Mouse (Mus musculus): ENCODE results near the gene Rragc. TPM values are rescaled to one million over a fixed set of nuclear protein-coding genes. Genes with fewer than 3 reads are reported as not detected.
A peak's percentile ranks its signal among the peaks of the same experiment; 100 is the strongest.

The Rragc gene
- polyA plus RNA-seq (2016; fragmentation: Nextera tagmentation; extraction: Ambion mirVana), result 38.4 and 38.8 TPM in 2 replicates

GRCm38 (mm10) chr4:123916748-123917547 is at the start of gene Rragc:
Gene Rragc, plus strand, starts transcription at chr4:123917446.
- peak within 1 kb of the TSS; percentile 91 for H3K27ac ChIP-seq
- WGBS (ENCODE audit: insufficient replicate concordance), result under 1% methylated on average over 49 of the region's 49 CpGs
- H3K4me1 ChIP-seq, result peaks cover 27% of the 10 kb centered on the region
- peak within 1 kb of the TSS; percentile 95 for H3K9ac ChIP-seq
- peak within 1 kb of the TSS; percentile 97 for H3K4me3 ChIP-seq
- peak; percentile 98 for ATAC-seq
- peaks cover 37% of the 10 kb centered on the region for H3K36me3 ChIP-seq
- H3K4me2 ChIP-seq, result peak within 1 kb of the TSS; percentile 94
- no peaks in the 10 kb centered on the region for H3K27me3 ChIP-seq (replicated peaks)
- no peaks in the 10 kb centered on the region for H3K9me3 ChIP-seq (replicated peaks)

DNA sequence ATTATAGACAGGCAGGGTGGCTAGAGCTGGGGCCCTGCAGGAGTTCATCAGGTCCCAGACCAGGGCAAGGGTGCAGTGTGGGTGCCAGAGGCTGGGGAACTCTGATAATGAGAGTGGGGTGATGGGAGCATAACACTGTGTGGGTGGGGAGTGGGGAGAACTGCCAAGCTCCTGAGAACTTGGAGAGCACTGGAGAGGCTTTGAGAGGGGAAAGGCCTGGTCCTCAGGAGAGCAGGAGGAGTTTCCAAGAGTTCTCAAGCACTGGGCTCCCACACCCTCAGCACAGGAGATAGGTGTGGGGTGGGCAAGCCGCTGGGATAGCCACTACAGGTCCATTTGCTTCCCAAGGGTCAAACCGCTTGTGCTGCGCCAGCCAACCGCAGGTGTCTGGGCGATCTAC is 23.5 kb upstream of the Rragc start:
- Histone ChIP-seq H3K27ac (no peak overlapping the region), H3K27me3 (replicated peaks) (no peaks in the 10 kb centered on the region; the same call in 1 of the 2 replicates), H3K36me3 (no peaks in the 10 kb centered on the region), H3K9ac (no peak overlapping the region), H3K4me2 (no peak overlapping the region), H3K9me3 (replicated peaks) (no peaks in the 10 kb centered on the region), H3K4me1 (no peaks in the 10 kb centered on the region), H3K4me3 (no peak overlapping the region)
- ATAC-seq, result no peak
- 64% methylated on average over 5 of the region's 5 CpGs for WGBS (ENCODE audit: insufficient replicate concordance)

DNA sequence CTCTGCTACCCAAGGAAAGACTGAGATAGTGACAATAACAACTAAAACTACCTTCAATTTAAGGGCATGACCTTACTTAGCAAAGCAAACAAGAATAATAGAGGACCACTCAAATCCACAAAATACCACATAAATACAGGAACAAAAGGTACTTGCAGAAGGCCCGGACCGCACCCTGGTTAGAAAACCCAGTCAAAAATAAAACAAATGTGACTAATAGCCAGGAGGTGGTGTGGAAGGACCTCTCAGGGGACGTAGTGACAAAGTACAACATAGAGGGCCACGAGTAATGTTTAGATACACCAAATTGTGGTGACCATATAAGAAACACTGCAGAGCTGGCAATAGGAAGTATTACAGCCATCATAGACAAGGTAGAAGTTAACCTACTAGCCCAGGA is 23.0 kb upstream of the Rragc start:
- H3K36me3 ChIP-seq, result no peaks in the 10 kb centered on the region
- 63% methylated on average over 4 of the region's 4 CpGs for WGBS (ENCODE audit: insufficient replicate concordance)
- H3K4me2 ChIP-seq, result no peak overlapping the region
- no peaks in the 10 kb centered on the region for H3K4me1 ChIP-seq
- H3K4me3 ChIP-seq, result no peak overlapping the region
- no peak for ATAC-seq
- no peaks in the 10 kb centered on the region for H3K9me3 ChIP-seq (replicated peaks)
- no peaks in the 10 kb centered on the region; the same call in 1 of the 2 replicates for H3K27me3 ChIP-seq (replicated peaks)
- H3K9ac ChIP-seq, result no peak overlapping the region
- H3K27ac ChIP-seq, result no peak overlapping the region

- H3K9ac ChIP-seq, result no peak overlapping the region
- no peaks in the 10 kb centered on the region; the same call in 1 of the 2 replicates for H3K27me3 ChIP-seq (replicated peaks)
- H3K4me2 ChIP-seq, result no peak overlapping the region
- ATAC-seq, result no peak
- H3K4me1 ChIP-seq, result peaks cover 10% of the 10 kb centered on the region
- WGBS (ENCODE audit: insufficient replicate concordance), result 10% methylated on average over 5 of the region's 5 CpGs
- H3K4me3 ChIP-seq, result no peak overlapping the region
- no peaks in the 10 kb centered on the region for H3K9me3 ChIP-seq (replicated peaks)
- H3K27ac ChIP-seq, result no peak overlapping the region
- H3K36me3 ChIP-seq, result no peaks in the 10 kb centered on the region
These were observed 18.6 kb upstream of the Rragc start for GRCm38 (mm10) chr4:123898696-123899095.

- 53% methylated on average over 3 of the region's 3 CpGs for WGBS (ENCODE audit: insufficient replicate concordance)
- Histone ChIP-seq H3K4me2 (peak overlapping the region; percentile 83; the same call in 1 of the 2 replicates), H3K36me3 (peaks cover 6% of the 10 kb centered on the region), H3K9ac (no peak overlapping the region), H3K27me3 (replicated peaks) (no peaks in the 10 kb centered on the region), H3K4me1 (peaks cover 34% of the 10 kb centered on the region), H3K4me3 (no peak overlapping the region), H3K9me3 (replicated peaks) (no peaks in the 10 kb centered on the region), H3K27ac (peak overlapping the region; percentile 87; the same call in 1 of the 2 replicates)
- ATAC-seq, result no peak
These were observed 13.8 kb upstream of the Rragc start for GRCm38 (mm10) chr4:123903432-123903831.

DNA sequence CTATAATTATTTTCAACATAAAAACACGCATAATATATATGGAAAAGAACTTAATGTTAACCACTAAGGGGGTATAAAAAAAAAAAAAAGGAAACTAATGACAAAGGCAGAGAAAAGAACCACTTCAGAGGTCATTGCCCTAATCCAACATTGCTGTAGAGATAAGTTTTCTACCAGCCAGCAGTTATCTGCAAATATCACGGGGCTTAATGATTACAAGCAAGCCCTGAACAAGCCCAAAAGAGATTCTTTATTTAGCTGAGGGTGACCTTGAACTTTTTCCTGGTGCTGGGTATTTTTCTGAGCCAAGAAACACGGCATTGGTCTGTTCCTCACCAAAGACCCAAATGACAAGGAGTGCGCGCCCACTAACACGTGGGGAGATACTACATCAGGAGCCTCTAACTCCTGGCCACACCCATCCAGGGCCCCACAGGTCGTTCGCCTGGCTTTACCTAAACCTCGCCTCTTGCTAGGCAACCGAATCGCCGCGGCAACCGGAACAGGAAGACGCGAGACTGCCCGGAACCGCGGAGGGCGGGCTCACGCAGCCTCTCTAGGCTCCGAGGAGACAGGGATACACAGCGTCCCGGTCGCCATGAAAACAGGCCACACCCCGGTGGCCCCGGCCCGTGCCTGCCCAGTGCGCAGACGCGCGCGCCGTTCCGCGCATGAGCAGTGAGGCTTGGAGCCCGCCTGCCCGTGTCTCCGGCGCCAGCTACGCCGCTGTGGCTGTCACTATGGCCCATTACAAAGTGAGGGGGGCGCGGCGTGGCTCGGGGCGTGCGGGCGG is 12.7 kb upstream of the Rragc start, which contains the start of gene Mycbp:
Gene Mycbp, plus strand, starts transcription at position 500 of the 793 bp plus-strand sequence.
- peak; percentile 100 for ATAC-seq

DNA sequence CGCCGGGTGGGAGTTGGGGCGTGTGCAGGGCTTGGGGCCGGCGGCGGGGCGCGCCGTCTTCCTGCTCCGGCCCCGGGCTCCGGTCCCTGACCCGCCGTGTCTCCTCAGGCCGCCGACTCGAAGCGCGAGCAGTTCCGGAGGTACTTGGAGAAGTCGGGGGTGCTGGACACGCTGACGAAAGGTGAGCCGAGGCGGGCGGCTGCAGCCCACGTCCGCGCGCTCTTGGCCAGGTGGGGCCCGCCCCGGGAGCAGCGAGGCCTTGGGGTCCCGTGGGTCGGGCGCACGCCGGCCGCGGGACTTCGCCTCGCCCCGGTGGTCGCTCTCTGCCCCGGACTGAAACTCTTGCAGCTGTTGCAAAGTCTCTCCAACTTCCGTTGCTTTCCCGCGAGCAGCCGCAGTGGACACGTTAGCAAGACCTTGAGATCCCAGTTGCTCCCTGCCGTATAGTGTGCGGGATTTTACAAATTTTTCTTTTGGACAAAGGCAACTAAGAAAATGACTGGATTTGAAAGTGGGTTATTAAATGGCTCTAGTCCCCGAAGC is 12.0 kb upstream of the Rragc start:
- Histone ChIP-seq H3K27ac (peak overlapping the region; percentile 87), H3K9ac (peak overlapping the region; percentile 88), H3K9me3 (replicated peaks) (no peaks in the 10 kb centered on the region), H3K4me2 (peak overlapping the region; percentile 83), H3K27me3 (replicated peaks) (no peaks in the 10 kb centered on the region), H3K4me1 (peaks cover 34% of the 10 kb centered on the region), H3K36me3 (peaks cover 24% of the 10 kb centered on the region), H3K4me3 (peak overlapping the region; percentile 74)
- ATAC-seq, result peak; percentile 50; the same call in 1 of the 2 replicates
- under 1% methylated on average over 53 of the region's 53 CpGs for WGBS (ENCODE audit: insufficient replicate concordance)

More for the DNA sequence above, 12.7 kb upstream of the Rragc start, which contains the start of gene Mycbp:
- Histone ChIP-seq H3K4me2 (peak within 1 kb of the TSS; percentile 83), H3K9me3 (replicated peaks) (no peaks in the 10 kb centered on the region), H3K36me3 (peaks cover 17% of the 10 kb centered on the region), H3K4me1 (peaks cover 34% of the 10 kb centered on the region), H3K27me3 (replicated peaks) (no peaks in the 10 kb centered on the region), H3K9ac (peak within 1 kb of the TSS; percentile 88), H3K27ac (peak within 1 kb of the TSS; percentile 87), H3K4me3 (peak within 1 kb of the TSS; percentile 74)
- under 1% methylated on average over 44 of the region's 49 CpGs for WGBS (ENCODE audit: insufficient replicate concordance)

DNA sequence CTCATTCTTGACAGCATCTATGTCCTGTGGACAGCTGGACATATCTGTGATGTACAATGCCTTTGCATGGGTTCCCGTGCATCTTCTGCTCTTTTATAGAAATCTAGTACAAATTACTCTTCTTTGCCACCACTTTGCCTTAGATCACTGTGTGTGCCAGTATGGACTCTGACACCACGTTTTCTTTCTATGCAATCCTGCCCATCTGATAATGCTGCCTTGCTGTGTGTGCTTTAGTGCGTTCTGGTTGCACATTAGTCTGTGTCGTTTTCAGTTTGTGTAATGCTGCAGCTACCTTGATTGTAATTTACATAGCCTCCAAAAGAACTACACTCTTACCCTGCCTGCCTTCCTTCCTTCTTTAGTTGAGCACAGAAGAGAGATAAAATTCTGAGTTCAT is 5.7 kb upstream of the Rragc start:
- 80% methylated on average over 4 of the region's 4 CpGs for WGBS (ENCODE audit: insufficient replicate concordance)
- Histone ChIP-seq H3K4me1 (peaks cover 14% of the 10 kb centered on the region), H3K36me3 (peaks cover 53% of the 10 kb centered on the region), H3K27me3 (replicated peaks) (no peaks in the 10 kb centered on the region), H3K27ac (no peak overlapping the region), H3K4me3 (no peak overlapping the region), H3K9ac (no peak overlapping the region), H3K4me2 (no peak overlapping the region), H3K9me3 (replicated peaks) (no peaks in the 10 kb centered on the region)
- no peak for ATAC-seq

DNA sequence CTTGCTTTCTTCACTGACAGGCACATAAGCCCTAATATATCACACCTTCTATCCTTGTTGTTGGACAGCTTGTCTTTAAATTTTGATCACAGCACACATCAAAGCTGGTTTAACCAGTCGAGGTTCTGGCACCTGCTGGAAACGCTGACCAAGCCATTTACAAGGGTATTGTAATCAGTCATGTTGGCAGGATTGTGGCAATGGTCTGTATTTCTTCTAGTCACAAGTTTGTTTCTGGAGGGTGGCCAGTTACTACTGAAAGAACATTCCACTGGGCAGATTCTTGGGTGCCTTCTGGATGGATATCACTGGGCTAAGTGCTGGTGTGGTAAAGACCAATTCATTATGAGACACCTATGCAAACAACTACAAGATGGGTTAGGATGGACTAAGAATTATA is 4.8 kb upstream of the Rragc start:
- no peak for ATAC-seq
- 65% methylated on average over 2 of the region's 2 CpGs for WGBS (ENCODE audit: insufficient replicate concordance)
- H3K9ac ChIP-seq, result no peak overlapping the region
- H3K4me1 ChIP-seq, result peaks cover 13% of the 10 kb centered on the region
- H3K4me3 ChIP-seq, result no peak overlapping the region
- no peak overlapping the region for H3K27ac ChIP-seq
- no peak overlapping the region for H3K4me2 ChIP-seq
- H3K36me3 ChIP-seq, result peaks cover 53% of the 10 kb centered on the region
- H3K27me3 ChIP-seq (replicated peaks), result no peaks in the 10 kb centered on the region
- no peaks in the 10 kb centered on the region for H3K9me3 ChIP-seq (replicated peaks)

DNA sequence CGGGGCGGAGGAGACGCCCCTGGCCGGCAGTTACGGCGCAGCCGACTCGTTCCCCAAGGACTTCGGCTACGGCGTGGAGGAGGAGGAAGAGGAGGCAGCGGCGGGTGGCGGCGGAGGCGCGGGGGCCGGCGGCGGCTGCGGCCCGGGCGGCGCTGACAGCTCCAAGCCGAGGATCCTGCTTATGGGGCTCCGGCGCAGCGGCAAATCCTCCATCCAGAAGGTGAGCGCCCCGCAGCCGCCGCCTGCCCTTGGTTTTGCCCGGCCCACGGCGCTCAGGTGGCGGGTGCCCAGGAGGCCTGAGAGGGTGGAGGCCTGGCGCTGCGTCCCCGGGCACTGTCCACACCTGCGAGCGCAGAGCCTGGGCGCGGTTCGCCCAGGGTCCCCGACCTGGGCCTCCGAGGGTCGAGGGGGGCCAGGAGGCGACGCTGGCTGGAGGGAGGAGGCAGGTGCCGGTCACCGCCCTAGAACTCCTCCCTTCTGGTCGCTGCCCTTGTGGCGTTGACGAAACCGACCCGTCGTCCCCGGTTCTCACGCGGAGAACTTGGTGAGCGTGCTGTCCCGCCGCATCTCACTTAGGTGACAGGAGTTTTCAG is 398 bp downstream of the Rragc start, which contains the start of gene 4930535I16Rik:
Gene 4930535I16Rik, minus strand, starts transcription at position 475 of the 593 bp plus-strand sequence.
- no peaks in the 10 kb centered on the region for H3K27me3 ChIP-seq (replicated peaks)
- H3K36me3 ChIP-seq, result peaks cover 35% of the 10 kb centered on the region
- H3K4me3 ChIP-seq, result peak within 1 kb of the TSS; percentile 97
- peaks cover 27% of the 10 kb centered on the region for H3K4me1 ChIP-seq
- H3K9ac ChIP-seq, result peak within 1 kb of the TSS; percentile 95
- under 1% methylated on average over 63 of the region's 63 CpGs for WGBS (ENCODE audit: insufficient replicate concordance)
- no peaks in the 10 kb centered on the region for H3K9me3 ChIP-seq (replicated peaks)
- peak; percentile 60 for ATAC-seq
- H3K27ac ChIP-seq, result peak within 1 kb of the TSS; percentile 91
- peak within 1 kb of the TSS; percentile 94 for H3K4me2 ChIP-seq

GRCm38 (mm10) chr4:123918851-123919250 is 1.6 kb downstream of the Rragc start:
- H3K27me3 ChIP-seq (replicated peaks), result no peaks in the 10 kb centered on the region
- peak overlapping the region; percentile 94 for H3K4me2 ChIP-seq
- ATAC-seq, result no peak
- peak overlapping the region; percentile 95 for H3K9ac ChIP-seq
- no peaks in the 10 kb centered on the region for H3K9me3 ChIP-seq (replicated peaks)
- H3K27ac ChIP-seq, result no peak overlapping the region
- peaks cover 35% of the 10 kb centered on the region for H3K36me3 ChIP-seq
- H3K4me1 ChIP-seq, result peaks cover 27% of the 10 kb centered on the region
- WGBS (ENCODE audit: insufficient replicate concordance), result 75% methylated on average over 2 of the region's 2 CpGs
- H3K4me3 ChIP-seq, result peak overlapping the region; percentile 97

Measured in liver, embryonic 12.5 days (tissue).